Mouse (Mus musculus) left cerebral cortex, adult 2 months (tissue): ENCODE data around the gene Pigq. TPM values are rescaled to one million over a fixed set of nuclear protein-coding genes. Genes with fewer than 3 reads are reported as not detected.
A peak's percentile ranks its signal among the peaks of the same experiment; 100 is the strongest.

Experiments
- DNase-seq, 2 experiments: peaks; one replicate each; pipeline ENCODE4 v3.0.0; 2021 to 2022; ENCODE audit warnings: low spot score in 2 of 2, mixed read lengths in 1 of 2; ENCODE audit errors: extremely low spot score in 1 of 2
- H3K27ac ChIP-seq: fragments of 200-600 bp; 2 replicates; pipeline ENCODE4 v1.8.1; 2022
- H3K4me3 ChIP-seq: fragments of 200-600 bp; 2 replicates; pipeline ENCODE4 v1.8.1; 2022
- CTCF ChIP-seq: fragments of 200-600 bp; IDR thresholded peaks from 2 replicates; pipeline ENCODE4 v1.8.1; 2022; ENCODE audit warnings: antibody characterized with exemption, mild to moderate bottlenecking, moderate library complexity
- intact Hi-C: fragments of 180-260 bp; cut with DNase I; formaldehyde crosslinking; loops from one replicate; pipeline ENCODE4 v1.15.1; 2025
- total RNA-seq, 2 experiments: library from RNA; stranded (reverse); gene quantifications; 2 replicates each; pipeline ENCODE4 v1.2.3; 2021

Pigq gene
- total RNA-seq, 2 experiments from 2014 or later = 96.5 to 118 TPM

- TF ChIP-seq CTCF = no peak
- DNase-seq = no peak
- intact Hi-C loops = loop anchor here (2.0 to 5.0 kb wide), 2 partner anchors 41 to 67 kb away; partner anchors contain the start of genes Capn15 and Mettl26
- peak overlapping the region; percentile 94 for H3K27ac ChIP-seq
- peak overlapping the region; percentile 97 for H3K4me3 ChIP-seq
Measured at GRCm38 (mm10) chr17:25918037-25918750, 26.5 kb downstream of the Pigq start.

- peak overlapping the region; percentile 97; the same call in 1 of the 2 replicates for H3K4me3 ChIP-seq
- intact Hi-C loops = loop anchor here (5.0 kb wide), 1 partner anchor 40 kb away; the partner anchor contains the start of gene Mettl26
- peak overlapping the region; percentile 6; the same call in 1 of the 2 replicates for H3K27ac ChIP-seq
- TF ChIP-seq CTCF = no peak
- no peak for DNase-seq
Measured at GRCm38 (mm10) chr17:25916931-25917647, 27.6 kb downstream of the Pigq start.

- TF ChIP-seq CTCF = no peak
- Histone ChIP-seq H3K27ac (peak overlapping the region; percentile 77), H3K4me3 (no peak overlapping the region)
- DNase-seq = no peak
- intact Hi-C loops = no loop called here
Measured at GRCm38 (mm10) chr17:25914295-25914694, 30.4 kb downstream of the Pigq start.

GRCm38 (mm10) chr17:25913877-25914275 lies 30.9 kb downstream of the Pigq start:
- DNase-seq = no peak
- H3K4me3 ChIP-seq = peak overlapping the region; percentile 5; the same call in 1 of the 2 replicates
- TF ChIP-seq CTCF = no peak
- peak overlapping the region; percentile 77 for H3K27ac ChIP-seq
- intact Hi-C loops = no loop called here

GRCm38 (mm10) chr17:25913186-25913876 lies 31.4 kb downstream of the Pigq start:
- peak overlapping the region; percentile 5; the same call in 1 of the 2 replicates for H3K4me3 ChIP-seq
- peak overlapping the region; percentile 77 for H3K27ac ChIP-seq
- DNase-seq = peak; percentile 70
- intact Hi-C loops = no loop called here
- TF ChIP-seq CTCF = no peak

GRCm38 (mm10) chr17:25911816-25912215 lies 32.9 kb downstream of the Pigq start:
- no peak overlapping the region for H3K4me3 ChIP-seq
- intact Hi-C loops = no loop called here
- DNase-seq = no peak
- peak overlapping the region; percentile 72 for H3K27ac ChIP-seq
- no peak for TF ChIP-seq CTCF

- DNase-seq = no peak
- intact Hi-C loops = no loop called here
- no peak for TF ChIP-seq CTCF
- H3K4me3 ChIP-seq = no peak overlapping the region
- H3K27ac ChIP-seq = 0 out of 2 replicates have a peak overlapping the region, but pooled peaks have one; percentile 16
Measured at GRCm38 (mm10) chr17:25907640-25908039, 37.1 kb downstream of the Pigq start.

GRCm38 (mm10) chr17:25903061-25903460 lies 41.7 kb downstream of the Pigq start:
- no peak overlapping the region for H3K27ac ChIP-seq
- intact Hi-C loops = no loop called here
- no peak overlapping the region for H3K4me3 ChIP-seq
- DNase-seq = no peak
- no peak for TF ChIP-seq CTCF

- TF ChIP-seq CTCF = peak; percentile 11
- H3K4me3 ChIP-seq = no peak overlapping the region
- no peak for DNase-seq
- intact Hi-C loops = no loop called here
- H3K27ac ChIP-seq = no peak overlapping the region
Measured at GRCm38 (mm10) chr17:25900193-25900592, 44.5 kb downstream of the Pigq start.

GRCm38 (mm10) chr17:25895891-25896290 lies 48.8 kb downstream of the Pigq start:
- intact Hi-C loops = loop anchor here (5.0 to 10.0 kb wide), 2 partner anchors 46 to 199 kb away; partner anchors contain the start of genes Decr2, Nhlrc4, Nme4 and Pigq
- Histone ChIP-seq H3K27ac (peak overlapping the region; percentile 40), H3K4me3 (no peak overlapping the region)
- no peak for DNase-seq
- no peak for TF ChIP-seq CTCF

GRCm38 (mm10) chr17:25895415-25895814 lies 49.3 kb downstream of the Pigq start:
- DNase-seq = no peak
- no peak for TF ChIP-seq CTCF
- H3K4me3 ChIP-seq = no peak overlapping the region
- intact Hi-C loops = loop anchor here (5.0 to 10.0 kb wide), 2 partner anchors 47 to 199 kb away; partner anchors contain the start of genes Decr2, Nhlrc4, Nme4 and Pigq
- H3K27ac ChIP-seq = peak overlapping the region; percentile 40; the same call in 1 of the 2 replicates
